Mouse (Mus musculus): ENCODE results near the gene 2210408I21Rik. TPM values are rescaled to one million over a fixed set of nuclear protein-coding genes. Genes with fewer than 3 reads are reported as not detected.

Gene 2210408I21Rik
- polyA plus RNA-seq (2017; shearing (Covaris generic)): 2.2 TPM

DNA sequence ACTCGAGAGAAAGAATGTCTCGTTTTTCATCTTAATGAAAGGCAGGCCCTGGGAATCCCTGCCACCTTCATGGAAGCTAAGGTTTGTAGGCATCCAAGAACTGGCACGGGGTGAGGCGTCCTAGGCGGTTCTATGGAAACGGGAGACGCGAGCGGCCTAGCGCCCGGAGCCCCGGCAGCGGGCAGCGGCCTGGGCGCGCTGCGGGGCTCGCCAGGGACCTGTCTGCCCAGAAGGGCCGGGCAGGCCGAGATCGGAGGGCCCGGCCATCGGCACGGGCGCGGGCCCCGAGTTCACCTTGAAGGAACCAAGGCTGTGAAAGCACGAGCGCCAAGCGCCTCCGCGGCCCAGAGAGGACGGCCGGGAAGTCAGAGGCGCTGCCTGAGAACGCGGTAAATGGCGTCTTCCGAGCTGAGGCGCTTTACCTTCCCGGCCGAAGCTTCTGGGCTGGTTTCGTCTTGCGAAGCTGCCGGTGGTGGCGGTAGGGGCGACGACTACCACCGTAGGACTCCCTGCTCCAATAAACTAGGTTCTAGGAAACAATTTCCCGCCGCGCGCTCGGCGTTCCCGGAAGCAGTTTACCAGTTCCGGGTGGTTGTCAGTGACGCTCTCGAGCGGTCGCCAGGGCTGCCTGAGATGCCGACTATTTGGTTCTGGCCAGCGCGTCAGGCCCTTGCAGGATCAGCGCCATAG is at the start of gene 2210408I21Rik, which contains the start of gene Slf1:
TSS of gene 2210408I21Rik (plus strand) at position 610 of the 690 bp plus-strand sequence.
TSS of gene Slf1 (minus strand) at position 543 of the 690 bp plus-strand sequence.

Other genes starting within 250 kb of the 2210408I21Rik start
- gene Slf1, start 67 bp upstream of the 2210408I21Rik start, polyA plus RNA-seq (2017; shearing (Covaris generic)): 16.4 TPM

All from naive thymus-derived CD4-positive, alpha-beta T cell, adult 5 months (primary cell).